Mouse (Mus musculus): Measurements from ENCODE around the gene Ell.

Ell gene

DNA sequence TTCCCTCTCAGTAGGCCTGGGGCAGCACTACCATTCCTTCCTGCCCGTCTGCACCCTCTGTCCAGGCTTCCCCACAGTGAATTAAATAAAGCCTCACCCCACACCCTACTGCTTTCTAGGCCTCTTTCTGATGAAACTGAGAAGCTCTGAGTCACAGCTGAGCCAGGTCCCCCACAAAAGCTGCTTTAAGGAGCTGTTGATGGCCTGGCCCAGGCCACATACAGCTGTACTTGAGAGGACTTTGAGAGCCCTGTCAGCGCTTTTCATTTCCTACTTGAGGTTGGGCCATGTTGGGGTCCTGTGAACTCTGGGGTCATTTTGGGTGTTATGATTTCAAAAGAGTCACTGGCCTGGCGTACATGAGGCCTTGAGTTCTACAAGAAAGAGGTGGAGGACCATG lies 4.0 kb upstream of the Ell start:
- no peak for DNase-seq (ENCODE audit: low spot score in 2 of 2)

DNA sequence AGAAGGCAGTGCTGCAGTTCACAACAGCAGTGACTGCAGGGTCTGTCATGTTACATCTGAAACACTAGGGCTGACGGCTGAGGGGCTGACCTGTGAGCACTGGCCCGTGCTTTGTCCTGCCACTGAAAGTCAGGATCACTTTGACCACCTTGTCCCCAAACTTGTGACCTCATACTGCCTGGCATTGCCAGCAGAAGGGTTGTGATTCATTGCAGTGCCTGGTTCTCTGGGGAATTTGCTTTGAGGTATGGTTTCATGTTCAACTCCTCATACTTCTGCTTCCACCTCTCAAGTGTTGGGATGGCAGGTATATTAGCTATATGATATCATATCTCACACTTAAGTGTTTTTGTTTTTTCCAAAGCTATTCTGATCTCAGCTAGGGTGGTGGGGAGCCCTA lies 3.6 kb upstream of the Ell start:
- no peak for DNase-seq (ENCODE audit: low spot score in 2 of 2)

DNA sequence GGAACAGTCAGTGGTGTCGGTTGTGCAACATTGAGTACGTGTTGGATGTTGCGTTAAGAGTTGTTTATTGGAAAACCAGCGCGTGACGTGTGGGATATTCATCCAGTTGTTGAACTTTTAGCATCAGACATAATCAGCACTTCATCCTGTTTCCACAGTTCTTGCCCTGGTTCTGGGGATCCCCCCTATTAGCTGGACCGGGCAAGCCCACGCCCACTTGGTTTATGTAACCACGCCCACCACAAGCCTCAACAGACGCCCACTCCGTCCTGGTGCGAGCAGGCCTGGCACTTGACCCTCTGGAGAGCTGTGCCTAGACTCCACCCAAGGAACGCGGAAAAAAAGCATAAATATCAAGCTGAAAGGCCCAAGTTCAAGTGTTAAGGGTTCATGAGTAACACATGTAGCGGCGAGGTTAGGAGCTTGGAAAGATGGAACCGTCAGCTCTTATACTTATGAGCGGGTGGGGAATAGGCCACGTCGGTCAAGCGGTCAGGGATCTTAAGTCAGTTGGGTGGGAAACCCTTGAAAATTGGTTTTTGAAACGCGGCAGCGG lies 1.2 kb upstream of the Ell start:
- peak; percentile 53 to 70 for DNase-seq (ENCODE audit: low spot score in 2 of 2)

DNA sequence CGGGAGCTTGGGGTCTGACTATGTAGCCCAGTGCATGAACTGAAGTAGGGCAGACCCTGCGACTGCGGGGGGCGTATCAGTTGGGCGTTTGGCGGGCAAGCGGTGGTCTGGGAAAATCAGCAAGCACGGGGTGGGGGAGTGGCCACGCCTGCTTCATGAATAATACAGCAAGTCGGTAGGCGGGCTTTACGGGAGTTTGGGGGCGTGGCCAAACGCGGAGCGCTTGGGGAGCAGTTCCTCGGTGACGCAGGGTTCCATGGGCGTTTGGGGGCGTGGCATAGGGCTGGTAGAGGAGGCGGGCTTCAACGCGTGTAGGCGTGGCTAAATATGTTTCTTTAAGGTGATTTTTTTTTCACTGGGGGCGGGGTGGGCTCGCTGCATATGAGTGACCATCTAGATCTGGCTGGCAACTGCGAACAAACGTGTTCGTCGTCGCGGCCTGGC lies 602 bp upstream of the Ell start:
- peak; percentile 98 for DNase-seq (ENCODE audit: low spot score in 2 of 2)

DNA sequence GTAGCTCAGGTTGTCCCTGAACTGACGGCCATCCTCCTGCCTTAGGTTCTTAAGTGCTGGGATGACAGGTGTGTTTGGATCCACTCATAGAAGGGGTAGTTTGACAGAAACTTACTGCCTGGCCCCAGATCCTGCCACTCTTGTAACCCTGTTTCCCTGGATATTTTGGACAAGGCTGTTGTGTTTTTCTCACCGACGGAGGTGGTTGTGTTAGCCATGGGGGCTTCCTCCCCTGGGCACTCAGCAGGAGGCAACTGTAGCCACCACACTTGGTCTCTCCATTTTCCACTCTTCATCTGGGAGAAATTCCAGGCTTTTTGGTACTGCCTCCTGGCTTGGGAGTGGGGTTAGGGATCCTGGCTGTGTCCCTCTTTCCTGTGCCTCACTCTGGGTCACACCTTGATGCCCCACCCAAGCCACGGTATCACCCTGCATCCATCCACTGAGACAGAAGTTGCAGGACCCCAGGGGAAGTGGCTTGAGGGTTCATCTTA lies 803 bp downstream of the Ell start:
- peak in 1 of 2 experiments; percentile 32 for DNase-seq (ENCODE audit: low spot score in 2 of 2)

DNA sequence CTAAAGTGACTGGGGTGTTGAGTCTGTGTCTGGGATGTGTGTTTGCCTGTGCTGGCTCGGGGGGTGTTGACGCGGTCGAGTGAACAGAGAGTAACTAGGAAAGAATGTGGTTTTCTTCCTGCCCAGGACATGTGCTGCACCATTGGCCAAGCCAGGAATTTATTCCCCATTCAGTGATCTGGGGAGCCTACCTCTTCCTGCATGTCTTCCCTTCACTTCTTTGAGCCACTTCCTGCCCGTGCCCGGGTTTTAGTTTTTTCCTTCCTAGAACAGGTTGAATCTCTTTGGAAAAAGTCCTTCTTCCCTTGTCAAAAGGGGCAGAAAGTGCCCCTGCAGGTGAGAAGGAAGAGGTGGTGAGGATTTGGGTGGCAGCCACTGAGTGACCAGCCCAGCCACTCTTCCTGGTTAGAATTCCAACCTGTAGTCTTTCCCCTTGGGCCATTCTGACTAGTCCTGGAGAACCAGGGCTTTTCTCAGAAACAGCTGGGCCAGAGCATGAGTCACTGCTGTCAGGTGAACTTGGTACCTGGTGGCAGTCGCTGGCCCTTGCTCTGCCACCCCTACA lies 1.3 kb downstream of the Ell start:
- no peak for DNase-seq (ENCODE audit: low spot score in 2 of 2)

DNA sequence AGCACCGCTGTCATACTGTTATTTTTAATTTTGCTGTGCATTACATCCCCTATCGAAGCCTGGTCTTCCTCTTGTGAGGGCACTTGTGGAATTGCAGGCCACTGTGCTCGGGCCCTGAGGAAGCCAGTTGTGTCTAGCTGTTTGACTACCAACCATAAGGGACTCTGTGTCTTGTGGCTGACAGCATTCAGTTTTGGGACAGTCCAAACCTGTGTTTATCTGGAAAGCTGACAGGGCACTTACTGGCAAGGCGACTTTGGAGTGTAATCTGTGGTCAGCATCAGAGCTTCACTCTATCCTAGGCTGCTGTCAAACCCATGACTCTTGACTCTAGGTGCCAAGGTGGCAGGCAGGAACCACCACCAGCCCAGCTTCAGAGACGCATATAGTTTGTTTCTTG lies 1.8 kb downstream of the Ell start:
- no peak for DNase-seq (ENCODE audit: low spot score in 2 of 2)

DNA sequence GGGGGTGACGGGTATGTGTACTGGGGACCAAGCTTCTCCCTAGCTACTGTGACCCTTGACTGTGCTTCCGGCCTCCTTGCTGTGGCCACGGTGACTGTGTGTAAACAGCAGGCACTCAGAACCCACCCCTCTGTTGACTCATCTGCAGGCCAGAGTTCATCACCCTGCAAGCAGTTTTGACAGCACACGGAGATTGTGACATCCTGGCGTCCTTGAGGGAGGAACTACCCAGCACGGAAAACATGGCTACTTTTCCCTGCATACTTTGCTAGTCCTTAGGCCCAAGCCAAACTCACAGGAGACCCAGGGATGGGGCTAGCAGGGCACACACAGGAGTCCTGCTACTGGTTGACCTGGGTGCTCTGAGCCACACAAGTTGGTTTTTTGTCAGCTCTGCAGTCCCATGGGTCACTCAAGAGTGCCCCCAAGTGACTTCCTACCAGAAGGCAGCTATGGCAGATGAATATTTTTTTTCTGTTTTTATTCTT lies 5.0 kb downstream of the Ell start:
- peak; percentile 50 to 78 for DNase-seq (ENCODE audit: low spot score in 2 of 2)

DNA sequence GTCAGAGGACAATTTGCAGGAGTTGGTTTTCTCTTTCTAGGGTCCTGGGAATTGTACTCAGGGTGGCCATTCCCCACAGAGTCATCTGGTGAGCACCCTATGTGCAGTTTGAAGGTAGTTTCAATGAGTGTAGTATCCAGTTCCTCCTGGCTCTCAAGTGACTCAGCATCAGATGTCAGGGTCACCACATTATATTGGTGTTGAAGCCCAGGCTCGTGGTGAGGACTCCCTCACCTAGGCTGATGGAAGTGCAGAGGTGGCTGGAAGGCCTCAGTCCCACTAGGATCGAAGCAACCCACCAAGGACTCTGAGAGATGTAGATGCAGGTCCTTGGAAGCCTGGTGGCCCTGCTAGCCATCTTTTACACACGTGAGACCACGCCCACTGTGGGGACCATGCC lies 7.2 kb downstream of the Ell start:
- no peak for DNase-seq (ENCODE audit: low spot score in 2 of 2)

DNA sequence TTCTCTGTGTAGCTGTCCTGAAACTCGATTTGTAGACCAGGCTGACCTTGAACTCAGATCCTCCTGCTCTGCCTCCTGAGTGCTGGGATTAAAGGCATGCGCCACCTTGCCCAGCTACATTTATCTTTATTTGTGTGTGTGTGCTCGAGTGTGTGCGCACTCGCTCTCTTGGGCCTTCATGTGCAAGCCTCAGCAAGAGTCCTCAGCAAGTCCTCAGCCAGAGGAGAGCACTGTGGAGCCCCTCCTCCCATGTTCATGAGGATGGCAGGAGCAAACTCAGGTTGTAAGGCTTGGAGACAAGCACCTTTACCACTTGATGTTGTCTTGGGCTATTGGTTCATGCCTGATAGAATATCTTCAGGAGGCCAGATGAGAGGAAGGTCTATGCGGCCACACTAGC lies 8.5 kb downstream of the Ell start:
- DNase-seq (ENCODE audit: low spot score in 2 of 2), result no peak

DNA sequence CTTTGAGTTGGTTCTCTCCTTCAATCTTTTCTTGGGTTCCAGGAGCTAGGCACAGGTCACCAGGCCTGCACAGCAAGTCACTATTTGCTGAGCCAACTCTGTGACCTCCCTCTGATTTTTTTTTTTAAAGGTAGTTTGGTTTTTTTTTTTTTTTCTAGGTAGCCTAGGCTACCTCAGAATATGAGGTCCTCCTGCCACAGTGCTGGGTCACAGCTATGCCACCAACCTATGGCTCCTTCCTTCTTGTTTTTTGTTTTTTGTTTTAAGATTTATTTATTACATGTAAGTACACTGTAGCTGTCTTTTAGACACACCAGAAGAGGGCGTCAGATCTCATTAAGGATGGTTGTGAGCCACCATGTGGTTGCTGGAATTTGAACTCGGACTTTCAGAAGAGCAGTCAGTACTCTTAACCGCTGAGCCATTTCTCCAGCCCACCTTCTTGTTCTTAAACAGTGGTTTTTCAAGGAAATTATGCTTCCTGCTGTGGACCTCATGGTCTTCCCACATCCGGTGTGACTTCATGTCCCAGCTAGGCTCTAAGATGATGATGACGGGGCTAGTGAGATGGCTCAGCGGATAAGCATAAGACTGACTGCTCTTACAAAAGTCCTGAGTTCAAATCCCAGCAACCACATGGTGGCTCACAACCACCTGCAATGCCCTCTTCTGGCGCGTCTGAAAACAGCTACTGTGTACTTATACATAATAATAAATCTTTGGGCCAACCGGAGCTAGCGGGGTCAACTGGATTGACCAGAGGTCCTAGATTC lies 10.3 kb downstream of the Ell start:
- DNase-seq (ENCODE audit: low spot score in 2 of 2), result no peak

DNA sequence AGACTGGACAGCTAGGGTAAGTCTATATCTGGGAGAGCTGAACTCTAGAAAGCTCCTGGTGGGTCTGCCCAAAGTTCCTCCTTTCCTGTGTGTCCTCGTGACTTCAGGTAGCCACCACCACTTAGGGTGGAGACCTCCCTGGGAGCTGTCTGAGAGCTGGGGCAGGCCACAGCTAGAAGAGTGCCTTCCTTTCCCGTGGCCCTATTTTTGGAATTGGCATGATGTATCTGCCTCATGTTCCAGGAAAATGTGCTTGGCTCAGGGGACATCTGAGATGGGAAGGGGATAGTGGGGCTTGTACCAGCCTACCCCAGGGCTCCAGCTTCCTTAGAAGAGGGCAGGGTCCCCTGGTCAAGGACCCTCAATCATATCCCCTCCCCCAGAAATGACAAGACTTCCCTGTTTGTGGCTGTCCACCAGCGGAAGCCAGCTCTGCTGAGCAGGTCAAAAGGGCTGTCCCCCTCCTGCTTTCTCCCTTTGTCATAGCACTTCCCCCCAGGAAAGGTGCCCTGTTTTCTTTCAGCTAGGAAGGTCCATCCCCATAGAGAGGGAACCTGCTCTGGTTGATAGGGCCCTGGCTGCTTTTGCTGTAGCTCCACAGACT lies 12.4 kb downstream of the Ell start:
- DNase-seq (ENCODE audit: low spot score in 2 of 2), result no peak

DNA sequence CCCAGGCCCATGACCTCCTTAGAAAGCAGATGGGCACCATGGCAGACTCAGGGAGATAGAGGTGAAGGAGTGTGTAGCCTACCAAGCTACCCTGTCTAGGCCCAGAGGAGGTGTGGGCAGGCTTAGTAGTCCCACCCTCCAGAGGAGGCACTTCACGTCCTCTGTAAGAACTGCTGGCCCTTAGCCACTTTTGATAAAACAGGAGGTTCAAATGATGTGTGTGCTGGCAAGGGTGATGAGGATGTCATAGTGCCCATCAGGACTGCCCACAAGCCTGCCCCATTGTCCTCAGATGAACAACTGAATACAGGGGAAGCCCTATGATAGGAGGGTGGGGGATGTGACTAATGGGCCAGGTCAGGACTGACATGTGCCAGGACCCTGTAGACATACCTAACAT lies 13.6 kb downstream of the Ell start:
- no peak for DNase-seq (ENCODE audit: low spot score in 2 of 2)

DNA sequence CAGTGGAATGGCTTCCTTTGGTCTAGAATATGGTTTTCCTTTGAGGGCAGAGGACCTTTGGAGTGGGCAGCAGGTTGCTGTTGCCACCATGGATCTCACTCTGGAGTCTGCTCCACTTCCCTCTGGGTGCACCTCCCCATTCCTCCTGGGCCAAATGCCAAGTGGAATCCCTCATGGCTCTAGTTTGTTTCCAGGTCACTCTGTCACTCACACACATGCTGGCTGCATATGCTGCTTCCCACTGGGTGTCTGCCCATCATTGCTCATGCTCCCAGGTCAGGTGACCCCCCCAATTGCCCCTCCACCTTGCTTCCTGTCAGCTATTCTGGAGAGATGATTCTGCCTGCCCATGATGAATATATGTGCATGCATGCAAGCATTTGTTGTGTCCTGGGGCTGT lies 14.5 kb downstream of the Ell start:
- no peak for DNase-seq (ENCODE audit: low spot score in 2 of 2)

DNA sequence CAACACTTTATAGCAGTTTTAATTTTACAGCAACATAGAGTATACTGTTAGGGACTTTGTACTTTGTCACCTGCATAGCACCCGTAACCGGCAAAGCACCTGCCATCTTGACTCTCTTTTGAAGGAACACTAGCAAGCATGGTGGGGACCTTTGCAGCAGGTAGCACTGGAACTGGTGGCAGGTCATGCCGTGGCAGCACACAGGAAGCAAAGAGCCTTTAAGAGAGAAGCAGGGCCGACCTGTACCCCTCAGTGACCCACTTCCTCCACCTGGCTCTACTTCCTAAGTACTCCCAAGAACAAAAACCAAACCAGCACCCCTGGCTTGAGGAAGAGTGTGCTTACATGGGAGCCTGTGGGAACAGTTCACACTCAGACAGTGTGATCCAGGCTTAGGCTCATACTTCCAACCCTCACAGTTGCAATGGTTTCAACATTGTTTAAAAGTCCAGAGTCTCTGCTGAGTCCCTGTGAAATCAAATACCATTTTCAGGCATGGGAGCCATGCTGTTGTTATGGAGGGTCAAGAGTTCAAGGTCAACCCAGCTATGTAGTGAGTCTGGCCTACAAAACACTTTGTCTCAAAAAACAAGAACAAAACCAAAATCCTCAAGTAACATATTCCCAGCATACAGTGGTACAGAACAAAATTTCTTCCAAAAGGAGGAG lies 16.0 kb downstream of the Ell start:
- DNase-seq (ENCODE audit: low spot score in 2 of 2), result no peak

DNA sequence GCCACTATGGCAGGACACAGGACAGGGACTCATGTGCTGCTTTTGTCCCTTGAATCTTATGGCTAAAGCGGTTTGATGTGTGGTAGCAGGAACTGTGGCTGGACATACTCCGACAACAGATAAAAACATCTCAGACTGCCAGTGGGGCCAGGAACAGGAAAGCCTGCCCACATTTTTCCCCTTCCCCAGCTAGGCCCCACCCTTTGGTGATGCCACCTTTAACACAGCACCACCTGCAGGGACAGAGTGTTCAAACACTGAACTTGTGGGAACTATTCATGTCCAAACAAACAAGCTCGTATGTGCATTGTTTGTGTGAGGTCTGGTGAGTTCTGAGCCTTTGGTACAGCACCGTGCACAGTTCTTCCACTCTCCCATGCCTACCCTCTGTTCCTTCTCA lies 19.1 kb downstream of the Ell start:
- DNase-seq (ENCODE audit: low spot score in 2 of 2), result no peak

DNA sequence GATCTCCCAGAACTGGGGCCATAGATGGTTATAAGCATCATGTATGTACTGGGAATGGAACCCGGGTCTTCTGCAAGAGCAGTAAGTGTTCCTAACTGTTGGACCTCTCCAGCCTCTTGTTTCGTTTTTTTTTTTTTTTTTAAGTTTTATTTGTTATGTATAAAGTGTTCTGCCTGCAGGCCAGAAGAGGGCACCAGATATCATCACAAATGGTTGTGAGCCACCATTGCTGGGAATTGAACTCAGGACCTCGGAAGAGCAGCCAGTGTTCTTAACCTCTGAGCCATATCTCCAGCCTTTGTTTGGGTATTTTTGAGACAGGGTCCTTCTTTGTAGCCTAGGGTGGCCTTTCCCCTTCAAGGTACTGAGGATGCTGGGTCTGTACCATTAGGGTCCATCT lies 19.7 kb downstream of the Ell start:
- DNase-seq (ENCODE audit: low spot score in 2 of 2), result no peak

DNA sequence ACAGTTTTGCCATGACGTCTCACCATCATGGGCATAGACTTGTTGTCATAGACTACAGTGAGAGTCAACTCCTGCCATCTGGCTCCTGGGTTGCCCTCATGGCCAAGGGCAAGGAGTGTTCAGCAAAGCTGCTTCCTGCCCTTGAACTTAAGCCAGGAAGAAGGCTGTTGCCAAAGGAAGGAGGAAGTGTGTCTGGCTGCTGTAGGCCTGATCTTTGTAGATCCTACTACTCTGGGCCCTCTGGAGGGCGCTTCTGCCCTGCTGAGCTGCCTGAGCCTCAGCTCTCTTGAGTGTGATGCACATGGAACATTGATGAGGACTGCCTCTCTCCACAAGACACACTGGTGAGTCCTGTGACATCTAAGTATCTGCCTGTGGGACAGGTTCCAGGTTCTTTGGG lies 20.8 kb downstream of the Ell start:
- no peak for DNase-seq (ENCODE audit: low spot score in 2 of 2)

DNA sequence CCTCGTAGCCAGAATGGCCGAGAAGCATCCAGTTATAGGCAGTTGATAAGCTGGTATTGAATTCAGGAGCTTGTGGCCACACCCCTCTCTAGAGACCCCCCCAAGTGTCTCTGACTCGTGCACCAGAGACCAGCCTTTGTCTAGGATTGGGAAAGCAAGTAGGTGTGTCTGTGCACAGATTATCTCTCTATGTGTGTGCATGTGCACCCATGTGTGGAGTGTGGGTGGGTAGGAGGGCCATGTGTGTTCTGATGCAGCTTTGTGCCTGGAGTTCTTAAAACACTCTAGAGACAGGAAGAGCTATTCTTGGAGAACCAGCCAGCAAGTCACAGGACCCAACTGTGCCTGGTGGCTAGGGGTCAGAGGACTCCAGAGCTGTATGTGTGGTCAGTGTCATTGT lies 21.3 kb downstream of the Ell start:
- no peak for DNase-seq (ENCODE audit: low spot score in 2 of 2)

DNA sequence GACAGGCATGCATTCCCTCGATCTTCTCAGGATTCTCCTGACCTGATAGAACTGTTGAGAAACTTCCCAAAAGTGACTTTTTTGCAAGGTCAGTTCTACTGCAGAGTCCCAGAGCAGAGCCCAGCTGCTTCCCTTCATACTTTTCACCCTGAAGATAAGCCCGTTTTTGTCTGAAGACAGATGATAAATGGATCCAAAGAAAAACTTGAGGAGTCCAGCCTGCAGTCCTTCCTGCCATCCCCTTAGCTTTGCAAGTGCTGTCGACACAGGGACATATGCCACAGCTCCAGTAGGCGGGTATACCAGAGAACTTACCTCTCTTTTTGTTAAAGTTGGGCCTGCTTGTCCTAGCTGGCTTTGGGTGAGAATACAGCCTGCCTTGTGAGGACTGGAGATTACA lies 22.1 kb downstream of the Ell start:
- no peak for DNase-seq (ENCODE audit: low spot score in 2 of 2)

DNA sequence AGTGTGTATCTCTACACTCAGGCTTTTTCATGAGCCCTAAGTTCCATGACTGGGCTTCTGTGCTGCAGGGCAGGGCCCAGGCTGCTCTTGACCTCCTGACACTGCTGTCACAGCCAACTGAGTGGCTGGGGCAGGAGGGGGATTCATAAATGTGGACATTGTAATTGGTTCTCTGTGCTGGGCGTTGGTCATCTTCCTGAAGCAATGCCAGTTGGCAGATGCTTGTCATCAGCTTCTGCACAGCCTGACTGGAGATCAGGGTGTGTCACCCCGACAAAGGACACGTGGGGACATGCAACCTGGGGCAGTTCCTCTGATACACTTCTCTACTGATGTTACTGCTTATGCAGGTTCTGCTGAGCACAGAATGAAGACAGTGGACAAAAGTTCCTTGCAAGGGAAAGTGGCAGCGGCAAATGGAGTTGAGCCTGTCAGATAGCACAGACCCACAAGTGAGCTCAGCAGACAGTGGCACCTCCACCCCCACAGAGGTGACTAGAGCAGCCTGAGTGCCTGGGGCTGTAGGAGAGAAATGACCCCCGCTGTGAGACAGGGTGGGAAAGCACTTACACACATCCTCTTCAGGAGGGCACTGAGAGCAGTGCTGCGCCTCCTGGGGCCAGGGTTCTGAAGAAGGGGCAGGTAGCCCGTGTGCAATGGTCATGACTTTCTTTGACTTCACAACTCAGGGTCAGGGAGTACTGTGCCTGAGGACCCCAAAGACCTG lies 22.7 kb downstream of the Ell start:
- DNase-seq (ENCODE audit: low spot score in 2 of 2), result peak; percentile 44 to 61

Measured in urinary bladder, adult 18-20 months (tissue).